Mouse (Mus musculus): Measurements from ENCODE around the gene Ppm1l. TPM values are rescaled to one million over a fixed set of nuclear protein-coding genes. Genes with fewer than 3 reads are reported as not detected.

The Ppm1l gene
- polyA plus RNA-seq, 1 experiment = 6.8 TPM

GRCm38 (mm10) chr3:69529576-69529975 lies 212.9 kb downstream of the Ppm1l start:
- Histone ChIP-seq H3K36me3 (ENCODE audit: control insufficient read depth, insufficient read depth) (no peaks in the 10 kb centered on the region), H3K4me2 (ENCODE audit: low read depth) (no peak overlapping the region), H3K27me3 (ENCODE audit: control insufficient read depth, insufficient read depth, insufficient read length) (no peaks in the 10 kb centered on the region), H3K79me2 (ENCODE audit: control insufficient read depth, insufficient read depth) (no peaks in the 10 kb centered on the region), H3K4me3 (no peak overlapping the region), H3ac (ENCODE audit: control insufficient read depth, insufficient read length) (no peak overlapping the region)
- TF ChIP-seq TCF3 (IDR thresholded peaks at IDR 0.05; ENCODE audit: insufficient read length, low read depth) (no peak), MYOD1 (IDR thresholded peaks at IDR 0.05; ENCODE audit: control insufficient read depth in 1 of 3, insufficient read length in 2 of 3, low read depth in 2 of 3) (no peak), E2F4 (IDR thresholded peaks at IDR 0.05; ENCODE audit: insufficient read depth) (no peak), SRF (IDR thresholded peaks at IDR 0.05; ENCODE audit: control insufficient read depth, insufficient read length, low read depth) (no peak), TCF12 (IDR thresholded peaks at IDR 0.05; ENCODE audit: insufficient read depth, poor library complexity, severe bottlenecking) (no peak), POLR2AphosphoS2 (IDR thresholded peaks at IDR 0.05; ENCODE audit: insufficient read length, low read depth) (no peak), CEBPB (IDR thresholded peaks at IDR 0.05; ENCODE audit: insufficient read depth, poor library complexity, severe bottlenecking) (no peak)

- no peak overlapping the region for H3K4me2 ChIP-seq (ENCODE audit: low read depth)
- TF ChIP-seq SRF (IDR thresholded peaks at IDR 0.05; ENCODE audit: control insufficient read depth, insufficient read length, low read depth) (no peak), TCF12 (IDR thresholded peaks at IDR 0.05; ENCODE audit: insufficient read depth, poor library complexity, severe bottlenecking) (no peak), POLR2AphosphoS2 (IDR thresholded peaks at IDR 0.05; ENCODE audit: insufficient read length, low read depth) (no peak), TCF3 (IDR thresholded peaks at IDR 0.05; ENCODE audit: insufficient read length, low read depth) (no peak), CEBPB (IDR thresholded peaks at IDR 0.05; ENCODE audit: insufficient read depth, poor library complexity, severe bottlenecking) (no peak), MYOG (IDR thresholded peaks at IDR 0.05; ENCODE audit: control insufficient read depth in 1 of 3, insufficient read depth in 1 of 3, insufficient read length in 2 of 3, low read depth in 2 of 3) (no peak), POLR2A (IDR thresholded peaks at IDR 0.05; ENCODE audit: insufficient read length, low read depth) (no peak), E2F4 (IDR thresholded peaks at IDR 0.05; ENCODE audit: insufficient read depth) (no peak), MYOD1 (IDR thresholded peaks at IDR 0.05; ENCODE audit: control insufficient read depth in 1 of 3, insufficient read length in 2 of 3, low read depth in 2 of 3) (no peak), MAX (IDR thresholded peaks at IDR 0.05; ENCODE audit: low read depth) (no peak), USF1 (IDR thresholded peaks at IDR 0.05; ENCODE audit: low read depth) (no peak), REST (IDR thresholded peaks at IDR 0.05; ENCODE audit: insufficient read depth, insufficient read length) (no peak)
Measured at GRCm38 (mm10) chr3:69531511-69531910, 214.8 kb downstream of the Ppm1l start.

GRCm38 (mm10) chr3:69532687-69533086 lies 216.0 kb downstream of the Ppm1l start:
- no peak for TF ChIP-seq CEBPB (IDR thresholded peaks at IDR 0.05; ENCODE audit: insufficient read depth, poor library complexity, severe bottlenecking)
- TF ChIP-seq TCF12 (IDR thresholded peaks at IDR 0.05; ENCODE audit: insufficient read depth, poor library complexity, severe bottlenecking) = no peak
- TF ChIP-seq MAX (IDR thresholded peaks at IDR 0.05; ENCODE audit: low read depth) = no peak
- no peak for TF ChIP-seq POLR2A (IDR thresholded peaks at IDR 0.05; ENCODE audit: insufficient read length, low read depth)
- no peak for TF ChIP-seq POLR2AphosphoS2 (IDR thresholded peaks at IDR 0.05; ENCODE audit: insufficient read length, low read depth)
- TF ChIP-seq TCF3 (IDR thresholded peaks at IDR 0.05; ENCODE audit: insufficient read length, low read depth) = no peak
- TF ChIP-seq MYOG (IDR thresholded peaks at IDR 0.05; ENCODE audit: control insufficient read depth in 1 of 3, insufficient read depth in 1 of 3, insufficient read length in 2 of 3, low read depth in 2 of 3) = no peak
- no peak for TF ChIP-seq REST (IDR thresholded peaks at IDR 0.05; ENCODE audit: insufficient read depth, insufficient read length)
- no peak for TF ChIP-seq SRF (IDR thresholded peaks at IDR 0.05; ENCODE audit: control insufficient read depth, insufficient read length, low read depth)
- Histone ChIP-seq H3ac (ENCODE audit: control insufficient read depth, insufficient read length) (no peak overlapping the region), H3K79me2 (ENCODE audit: control insufficient read depth, insufficient read depth) (no peaks in the 10 kb centered on the region), H3K4me3 (no peak overlapping the region), H3K27me3 (ENCODE audit: control insufficient read depth, insufficient read depth, insufficient read length) (no peaks in the 10 kb centered on the region), H3K36me3 (ENCODE audit: control insufficient read depth, insufficient read depth) (no peaks in the 10 kb centered on the region), H3K4me2 (ENCODE audit: low read depth) (no peak overlapping the region)

More at GRCm38 (mm10) chr3:69531511-69531910, 214.8 kb downstream of the Ppm1l start:
- Histone ChIP-seq H3K36me3 (ENCODE audit: control insufficient read depth, insufficient read depth) (no peaks in the 10 kb centered on the region), H3ac (ENCODE audit: control insufficient read depth, insufficient read length) (no peak overlapping the region), H3K79me2 (ENCODE audit: control insufficient read depth, insufficient read depth) (no peaks in the 10 kb centered on the region), H3K27me3 (ENCODE audit: control insufficient read depth, insufficient read depth, insufficient read length) (no peaks in the 10 kb centered on the region), H3K4me3 (no peak overlapping the region)

- Histone ChIP-seq H3ac (ENCODE audit: control insufficient read depth, insufficient read length) (no peak overlapping the region), H3K27me3 (ENCODE audit: control insufficient read depth, insufficient read depth, insufficient read length) (no peaks in the 10 kb centered on the region), H3K4me2 (ENCODE audit: low read depth) (no peak overlapping the region), H3K79me2 (ENCODE audit: control insufficient read depth, insufficient read depth) (no peaks in the 10 kb centered on the region), H3K4me3 (no peak overlapping the region), H3K36me3 (ENCODE audit: control insufficient read depth, insufficient read depth) (no peaks in the 10 kb centered on the region)
- TF ChIP-seq POLR2AphosphoS2 (IDR thresholded peaks at IDR 0.05; ENCODE audit: insufficient read length, low read depth) (no peak), CEBPB (IDR thresholded peaks at IDR 0.05; ENCODE audit: insufficient read depth, poor library complexity, severe bottlenecking) (no peak), TCF3 (IDR thresholded peaks at IDR 0.05; ENCODE audit: insufficient read length, low read depth) (no peak), MAX (IDR thresholded peaks at IDR 0.05; ENCODE audit: low read depth) (no peak), POLR2A (IDR thresholded peaks at IDR 0.05; ENCODE audit: insufficient read length, low read depth) (no peak), REST (IDR thresholded peaks at IDR 0.05; ENCODE audit: insufficient read depth, insufficient read length) (no peak), MYOD1 (IDR thresholded peaks at IDR 0.05; ENCODE audit: control insufficient read depth in 1 of 3, insufficient read length in 2 of 3, low read depth in 2 of 3) (no peak), E2F4 (IDR thresholded peaks at IDR 0.05; ENCODE audit: insufficient read depth) (no peak), SRF (IDR thresholded peaks at IDR 0.05; ENCODE audit: control insufficient read depth, insufficient read length, low read depth) (no peak), USF1 (IDR thresholded peaks at IDR 0.05; ENCODE audit: low read depth) (no peak), MYOG (IDR thresholded peaks at IDR 0.05; ENCODE audit: control insufficient read depth in 1 of 3, insufficient read depth in 1 of 3, insufficient read length in 2 of 3, low read depth in 2 of 3) (no peak), TCF12 (IDR thresholded peaks at IDR 0.05; ENCODE audit: insufficient read depth, poor library complexity, severe bottlenecking) (no peak)
Measured at GRCm38 (mm10) chr3:69535486-69535885, 218.8 kb downstream of the Ppm1l start.

Measured in myocyte (in vitro differentiated cells).